Mouse (Mus musculus) forebrain, embryonic 11.5 days (tissue): ENCODE results near the gene Papss1. TPM values are rescaled to one million over a fixed set of nuclear protein-coding genes. Genes with fewer than 3 reads are reported as not detected.

ENCODE experiments used
- ATAC-seq: fragments of 200-750 bp; cut with Nextera tagmentation; replicated peaks from 2 replicates; pipeline ENCODE4 v1.8.0; 2017; ENCODE audit warnings: moderate TSS enrichment; ENCODE audit not compliant: low FRiP score
- DNase-seq: peaks from one replicate; pipeline ENCODE4 v3.0.0-alpha.2; 2017; ENCODE audit warnings: low spot score
- H3K27ac ChIP-seq: fragments of 300-500 bp; sonication (generic); 2 replicates; pipeline ENCODE4 v1.5.1; 2014; ENCODE audit warnings: low read depth, low read length
- H3K27me3 ChIP-seq: fragments of 300-500 bp; sonication (generic); 2 replicates; pipeline ENCODE4 v1.6.1; 2014; ENCODE audit warnings: mild to moderate bottlenecking, low read length, mixed read lengths; ENCODE audit not compliant: control insufficient read depth, insufficient read depth
- H3K36me3 ChIP-seq: fragments of 300-500 bp; sonication (generic); 2 replicates; pipeline ENCODE4 v1.6.1; 2014; ENCODE audit warnings: mild to moderate bottlenecking, low read length, moderate library complexity, mixed read lengths; ENCODE audit not compliant: control insufficient read depth, insufficient read depth
- H3K4me1 ChIP-seq: fragments of 300-500 bp; sonication (generic); replicated peaks from 2 replicates; pipeline ENCODE4 v1.6.1; 2014; ENCODE audit warnings: low read length, mixed read lengths; ENCODE audit not compliant: control insufficient read depth, insufficient read depth
- H3K4me2 ChIP-seq: fragments of 300-500 bp; sonication (generic); 2 replicates; pipeline ENCODE4 v1.6.1; 2014; ENCODE audit warnings: low read depth, mild to moderate bottlenecking, low read length, moderate library complexity, mixed read lengths; ENCODE audit not compliant: severe bottlenecking
- H3K4me3 ChIP-seq: fragments of 300-500 bp; sonication (generic); 2 replicates; pipeline ENCODE4 v1.5.1; 2014; ENCODE audit warnings: low read depth, low read length
- H3K9ac ChIP-seq: fragments of 300-500 bp; sonication (generic); 2 replicates; pipeline ENCODE4 v1.6.1; 2014; ENCODE audit warnings: low read length
- H3K9me3 ChIP-seq: fragments of 300-500 bp; sonication (generic); 2 replicates; pipeline ENCODE4 v1.6.1; 2016; ENCODE audit warnings: low read length, mixed read lengths; ENCODE audit not compliant: control insufficient read depth
- WGBS: fragments of 180-500 bp; shearing (Covaris S2); extraction: QIAGEN DNeasy Blood & Tissue Kit; methylation state at CpG from one replicate; pipeline ENCODE4 v1.1.7; 2014; 5-methylcytosine and 5-hydroxymethylcytosine counted together
- polyA plus RNA-seq: library from polyadenylated mRNA; unstranded; fragments of >200 nt; fragmentation: Nextera tagmentation; extraction: Ambion mirVana; gene quantifications from 2 replicates; pipeline ENCODE4 v1.2.1, GENCODE M21; 2014

The Papss1 gene
- polyA plus RNA-seq = 76.2 and 87.0 TPM in 2 replicates

GRCm38 (mm10) chr3:131564430-131565256 is at the start of gene Papss1:
Gene Papss1, plus strand, starts transcription at chr3:131564768.
- H3K4me3 ChIP-seq = peak within 1 kb of the TSS; percentile 80
- H3K36me3 ChIP-seq = no peaks in the 10 kb centered on the region
- H3K27me3 ChIP-seq = no peaks in the 10 kb centered on the region
- peak; percentile 100 for DNase-seq
- H3K4me1 ChIP-seq = peaks cover 3% of the 10 kb centered on the region; the same call in 1 of the 2 replicates
- peak within 1 kb of the TSS; percentile 80 for H3K27ac ChIP-seq
- H3K9me3 ChIP-seq = no peaks in the 10 kb centered on the region
- ATAC-seq = peak; percentile 99
- peak within 1 kb of the TSS; percentile 71 for H3K4me2 ChIP-seq
- H3K9ac ChIP-seq = peak within 1 kb of the TSS; percentile 81
- under 1% methylated on average over 73 of the region's 73 CpGs for WGBS

GRCm38 (mm10) chr3:131516332-131516999 is 48.1 kb upstream of the Papss1 start:
- no peak overlapping the region for H3K9ac ChIP-seq
- DNase-seq (no peak), ATAC-seq (no peak)
- H3K4me3 ChIP-seq = no peak overlapping the region
- H3K36me3 ChIP-seq = no peaks in the 10 kb centered on the region
- H3K27ac ChIP-seq = no peak overlapping the region
- WGBS = 83% methylated on average over 7 of the region's 7 CpGs
- H3K4me2 ChIP-seq = no peak overlapping the region
- no peaks in the 10 kb centered on the region for H3K4me1 ChIP-seq
- no peaks in the 10 kb centered on the region for H3K9me3 ChIP-seq
- no peaks in the 10 kb centered on the region for H3K27me3 ChIP-seq

DNA sequence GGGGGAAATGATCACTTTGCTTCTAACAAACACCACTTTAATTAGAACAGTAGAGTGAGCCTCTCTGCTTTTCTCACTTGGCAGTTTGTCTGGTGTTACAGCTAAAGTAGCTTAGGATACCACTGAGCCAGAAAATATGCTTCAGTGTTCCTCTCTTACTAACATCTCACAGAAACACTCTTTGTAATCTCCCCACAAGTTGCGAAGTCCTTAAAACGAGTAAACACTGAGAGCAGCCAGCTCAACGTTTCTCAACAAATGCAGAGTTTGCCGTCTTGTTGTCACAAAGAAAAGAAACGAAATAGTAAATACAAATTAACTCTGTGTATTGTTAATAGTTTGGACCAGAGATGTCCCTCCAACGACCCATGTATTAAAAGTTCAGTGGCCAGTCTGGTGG is 46.8 kb upstream of the Papss1 start:
- Histone ChIP-seq H3K27ac (no peak overlapping the region), H3K9me3 (no peaks in the 10 kb centered on the region), H3K9ac (no peak overlapping the region), H3K36me3 (no peaks in the 10 kb centered on the region), H3K4me2 (no peak overlapping the region), H3K4me3 (no peak overlapping the region), H3K27me3 (no peaks in the 10 kb centered on the region), H3K4me1 (no peaks in the 10 kb centered on the region)
- 66% methylated on average over 6 of the region's 6 CpGs for WGBS
- ATAC-seq = no peak
- DNase-seq = no peak

DNA sequence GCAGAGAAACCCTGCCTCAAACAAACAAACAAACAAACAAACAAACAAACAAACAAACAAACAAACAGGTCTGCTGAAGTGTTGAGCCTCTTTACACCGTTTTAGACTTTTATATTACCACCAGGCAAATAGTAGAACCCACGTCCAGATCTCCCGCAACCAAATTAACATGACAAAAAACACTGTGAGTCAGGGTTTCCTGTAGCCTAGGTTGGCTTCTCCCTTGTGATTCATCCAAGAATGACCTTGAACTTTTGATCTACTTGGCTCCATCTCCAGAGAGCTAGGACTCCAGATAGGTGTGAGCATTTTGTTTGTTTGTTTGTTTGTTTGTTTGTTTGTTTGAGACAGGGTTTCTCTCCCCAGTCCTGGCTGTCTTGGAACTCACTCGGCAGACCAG is 43.4 kb upstream of the Papss1 start:
- Histone ChIP-seq H3K9ac (no peak overlapping the region), H3K9me3 (no peaks in the 10 kb centered on the region), H3K27me3 (no peaks in the 10 kb centered on the region), H3K36me3 (no peaks in the 10 kb centered on the region), H3K4me1 (no peaks in the 10 kb centered on the region), H3K4me2 (no peak overlapping the region), H3K4me3 (no peak overlapping the region), H3K27ac (no peak overlapping the region)
- DNase-seq = no peak
- WGBS = 61% methylated on average over 4 of the region's 4 CpGs
- no peak for ATAC-seq

DNA sequence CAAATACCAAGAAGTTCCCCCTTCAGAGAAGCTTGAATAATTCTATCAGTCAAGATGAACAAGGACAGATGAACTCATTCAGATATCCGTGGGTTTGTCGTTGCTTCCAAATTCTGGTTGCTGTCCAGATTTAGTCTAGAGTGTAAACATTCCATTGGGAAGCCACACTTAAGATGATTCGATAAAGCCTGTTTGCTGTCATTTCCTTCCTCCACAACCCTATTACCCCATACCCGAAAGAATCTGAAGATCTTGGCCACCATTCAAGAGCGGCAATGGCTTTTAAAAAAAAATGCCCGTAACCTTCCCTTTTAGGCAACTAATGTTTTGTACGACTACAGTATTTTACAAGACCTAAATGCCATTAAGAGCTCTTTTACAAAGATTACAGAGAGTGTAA is 42.3 kb upstream of the Papss1 start:
- Histone ChIP-seq H3K27me3 (no peaks in the 10 kb centered on the region), H3K9me3 (no peaks in the 10 kb centered on the region), H3K27ac (no peak overlapping the region), H3K4me1 (no peaks in the 10 kb centered on the region), H3K4me2 (no peak overlapping the region), H3K36me3 (no peaks in the 10 kb centered on the region), H3K9ac (no peak overlapping the region), H3K4me3 (no peak overlapping the region)
- no peak for ATAC-seq
- WGBS = 91% methylated on average over 7 of the region's 7 CpGs
- no peak for DNase-seq

DNA sequence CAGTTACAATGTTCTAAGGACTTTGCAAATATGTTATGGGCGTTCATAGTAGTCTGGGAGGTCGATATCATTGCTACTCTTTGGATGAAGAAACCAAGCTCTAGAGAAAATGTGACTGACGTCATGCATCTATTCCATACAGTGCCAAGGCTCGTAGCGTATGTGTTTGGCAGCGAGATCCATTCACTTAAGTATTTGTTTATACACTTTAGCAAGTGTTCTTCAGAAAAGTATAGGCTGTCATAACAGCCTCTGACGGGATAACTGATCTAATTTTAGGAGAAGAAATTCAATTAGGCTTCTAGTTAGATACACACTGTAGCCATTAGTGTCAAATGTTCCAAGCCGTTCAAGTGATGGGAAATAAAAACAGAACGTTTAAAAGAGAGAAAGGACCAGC is 40.8 kb upstream of the Papss1 start:
- no peak overlapping the region for H3K27ac ChIP-seq
- no peak overlapping the region for H3K4me2 ChIP-seq
- DNase-seq (no peak), ATAC-seq (no peak)
- H3K36me3 ChIP-seq = no peaks in the 10 kb centered on the region
- WGBS = 87% methylated on average over 9 of the region's 9 CpGs
- no peaks in the 10 kb centered on the region for H3K4me1 ChIP-seq
- H3K9me3 ChIP-seq = no peaks in the 10 kb centered on the region
- H3K9ac ChIP-seq = no peak overlapping the region
- H3K4me3 ChIP-seq = no peak overlapping the region
- no peaks in the 10 kb centered on the region for H3K27me3 ChIP-seq

- Histone ChIP-seq H3K36me3 (no peaks in the 10 kb centered on the region), H3K27ac (no peak overlapping the region), H3K9me3 (no peaks in the 10 kb centered on the region), H3K27me3 (no peaks in the 10 kb centered on the region), H3K4me2 (no peak overlapping the region), H3K9ac (no peak overlapping the region), H3K4me3 (no peak overlapping the region), H3K4me1 (no peaks in the 10 kb centered on the region)
- ATAC-seq (no peak), DNase-seq (no peak)
- WGBS = 80% methylated on average over 5 of the region's 5 CpGs
These were observed 40.4 kb upstream of the Papss1 start for GRCm38 (mm10) chr3:131524210-131524609.

GRCm38 (mm10) chr3:131524779-131525178 is 39.8 kb upstream of the Papss1 start:
- no peak overlapping the region for H3K4me2 ChIP-seq
- H3K36me3 ChIP-seq = no peaks in the 10 kb centered on the region
- H3K9me3 ChIP-seq = no peaks in the 10 kb centered on the region
- H3K27me3 ChIP-seq = no peaks in the 10 kb centered on the region
- no peaks in the 10 kb centered on the region for H3K4me1 ChIP-seq
- DNase-seq (peak; percentile 63), ATAC-seq (no peak)
- WGBS = 24% methylated on average over 11 of the region's 11 CpGs
- H3K9ac ChIP-seq = no peak overlapping the region
- H3K27ac ChIP-seq = no peak overlapping the region
- no peak overlapping the region for H3K4me3 ChIP-seq
